Mouse (Mus musculus) mesoderm, embryonic 11.5 days (tissue): ENCODE measurements around the gene Acvr1.

Experiments
- DNase-seq: peaks from one replicate; pipeline ENCODE4 v3.0.0-alpha.2; 2012; ENCODE audit warnings: low read depth, low spot score

Gene Acvr1

DNA sequence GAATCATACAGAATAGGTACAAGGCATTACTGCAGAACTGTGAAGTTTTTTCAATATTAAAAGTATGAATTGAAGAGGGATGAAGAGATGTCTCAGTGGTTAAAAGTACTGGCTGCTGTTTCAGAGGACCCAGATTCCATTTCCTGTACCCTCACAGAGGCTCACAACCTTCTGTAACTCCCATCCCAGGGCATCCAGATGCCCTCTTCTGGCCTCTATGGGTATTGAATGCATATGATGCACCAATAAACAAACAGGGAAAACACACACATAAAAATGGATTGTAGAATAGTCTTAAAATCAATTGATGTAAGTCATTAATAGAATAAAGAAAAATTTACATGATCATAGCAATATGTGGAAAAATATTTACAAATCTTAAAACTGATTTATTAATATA lies 151.9 kb downstream of the Acvr1 start:
- peak; percentile 12 for DNase-seq

DNA sequence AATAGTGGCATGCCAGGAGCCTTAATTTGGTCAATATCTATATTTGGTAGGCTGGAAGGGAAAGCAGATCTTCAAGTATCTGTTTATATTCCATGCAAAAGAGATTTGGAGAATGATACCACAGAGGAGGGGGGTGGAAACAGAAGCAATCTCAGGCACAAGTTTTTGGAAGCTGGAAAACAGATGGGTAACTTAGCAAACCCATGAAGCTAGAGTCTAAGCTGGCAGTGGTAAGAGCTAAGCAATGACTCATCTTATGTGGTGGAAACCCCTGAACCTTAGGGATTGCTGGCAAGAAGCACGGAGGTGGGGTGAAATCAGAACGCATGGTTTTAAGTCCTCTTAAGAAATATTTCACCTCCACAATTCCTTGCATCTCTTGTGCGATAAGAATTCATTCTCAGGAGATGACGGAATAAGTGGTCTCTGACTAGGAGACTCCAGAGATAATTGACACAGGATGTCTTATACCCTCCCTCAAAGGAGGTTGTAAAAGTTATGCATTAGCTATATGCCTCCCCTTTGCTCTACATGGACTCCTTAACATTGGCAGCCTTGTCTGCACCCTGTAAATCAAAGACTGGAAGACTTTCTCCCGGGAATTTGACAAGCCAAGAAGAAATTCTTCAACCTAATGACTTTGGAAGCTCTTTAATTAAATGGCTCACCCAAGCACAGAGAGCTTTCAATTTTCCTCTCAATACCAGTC lies 157.9 kb downstream of the Acvr1 start:
- peak; percentile 4 for DNase-seq

DNA sequence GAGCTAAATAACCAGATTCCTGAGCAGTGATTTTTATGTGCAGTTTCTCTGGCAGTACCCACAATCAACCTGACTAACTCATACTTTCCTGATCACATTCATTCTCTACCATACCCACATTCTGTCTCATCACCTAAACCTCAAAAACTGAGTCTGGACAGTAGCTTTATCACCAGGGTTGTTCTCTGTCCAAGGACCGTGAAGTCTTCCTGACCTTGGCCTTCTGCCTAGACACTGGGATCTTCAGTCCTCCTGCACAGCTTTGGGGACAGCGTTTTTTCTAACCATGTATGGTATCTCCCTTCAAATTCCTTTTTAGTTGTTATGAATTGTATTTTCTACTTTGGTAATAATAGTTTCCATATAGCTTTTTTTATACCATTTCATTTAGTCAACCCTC lies 163.5 kb downstream of the Acvr1 start:
- no peak for DNase-seq

GRCm38 (mm10) chr2:58388601-58389000 lies 178.4 kb downstream of the Acvr1 start:
- no peak for DNase-seq

DNA sequence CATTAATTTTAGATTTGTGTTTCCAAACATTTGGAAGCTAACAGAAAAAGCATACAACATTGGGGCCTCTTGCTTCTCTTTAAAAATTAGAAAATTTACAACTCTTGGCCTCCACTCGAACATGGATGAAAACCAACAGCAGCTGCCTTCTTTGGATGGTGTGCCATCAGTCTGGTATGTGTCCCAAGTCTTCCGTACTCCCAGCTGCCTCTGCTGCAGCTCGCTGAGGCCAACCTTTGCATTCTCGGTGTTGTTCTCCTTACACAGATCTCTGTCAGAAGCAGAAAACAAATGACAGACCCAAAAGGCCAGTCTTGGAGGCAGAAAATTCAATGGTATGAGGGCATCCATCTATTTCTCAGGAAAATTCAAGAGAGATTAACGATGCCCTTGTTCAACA lies 186.9 kb downstream of the Acvr1 start:
- DNase-seq = no peak

- DNase-seq = no peak
These were observed 187.5 kb downstream of the Acvr1 start for GRCm38 (mm10) chr2:58379475-58379874.

- no peak for DNase-seq
These were observed 189.4 kb downstream of the Acvr1 start for GRCm38 (mm10) chr2:58377417-58378130.

GRCm38 (mm10) chr2:58366196-58366595 lies 200.8 kb downstream of the Acvr1 start:
- no peak for DNase-seq

- DNase-seq = no peak
These were observed 205.5 kb downstream of the Acvr1 start for GRCm38 (mm10) chr2:58361361-58362046.

GRCm38 (mm10) chr2:58358132-58358460 lies 208.9 kb downstream of the Acvr1 start:
- DNase-seq = no peak

- peak; percentile 35 for DNase-seq
These were observed 209.4 kb downstream of the Acvr1 start, which contains the start of gene Acvr1c for GRCm38 (mm10) chr2:58357414-58358131. TSS of gene Acvr1c (minus strand) at chr2:58357895.

GRCm38 (mm10) chr2:58357068-58357413 lies 209.9 kb downstream of the Acvr1 start:
- no peak for DNase-seq

- no peak for DNase-seq
These were observed 212.6 kb downstream of the Acvr1 start for GRCm38 (mm10) chr2:58354389-58354788.

DNA sequence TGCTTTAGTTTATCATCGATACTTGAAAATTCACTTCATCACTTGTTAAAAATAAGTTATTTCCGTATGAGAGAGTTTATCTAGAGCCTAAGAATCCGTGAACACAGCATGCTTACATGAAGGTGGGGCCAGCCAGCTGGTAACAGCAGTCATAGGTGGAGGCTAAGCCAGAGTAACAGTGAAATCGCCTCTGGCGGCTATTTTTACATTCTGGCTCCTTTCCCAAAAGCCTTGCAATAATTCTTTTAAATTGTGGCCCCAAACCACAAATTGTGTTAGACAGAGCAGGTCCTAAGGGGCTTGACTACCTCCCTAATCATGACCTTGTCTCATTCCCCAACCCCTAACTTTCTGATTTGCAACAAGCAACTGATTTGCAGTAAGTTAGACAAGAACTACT lies 214.1 kb downstream of the Acvr1 start:
- no peak for DNase-seq

- DNase-seq = no peak
These were observed 216.3 kb downstream of the Acvr1 start for GRCm38 (mm10) chr2:58350657-58351056.
